Mouse (Mus musculus) brain, embryonic 14.5 days (tissue): ENCODE data around the gene Pcna.

Experiments
- CTCF ChIP-seq: fragments of 200-500 bp; IDR thresholded peaks from 2 replicates; pipeline ENCODE4 v1.5.1; 2012; ENCODE audit warnings: inconsistent platforms, mild to moderate bottlenecking, moderate library complexity, borderline replicate concordance; ENCODE audit not compliant: insufficient read depth, insufficient read length; ENCODE audit errors: extremely low read depth
- POLR2A ChIP-seq: fragments of 200-500 bp; IDR thresholded peaks from 2 replicates; pipeline ENCODE4 v1.6.1; 2012; ENCODE audit warnings: mild to moderate bottlenecking, inconsistent platforms, borderline replicate concordance; ENCODE audit not compliant: poor library complexity, insufficient read depth, insufficient read length, severe bottlenecking; ENCODE audit errors: extremely low read depth

GRCm38 (mm10) chr2:132284492-132285139 is 31.5 kb upstream of the Pcna start:
- TF ChIP-seq CTCF (no peak), POLR2A (no peak)
